Mouse (Mus musculus) thymus, postnatal 0 days (tissue): ENCODE data around the gene Gm6096. TPM values are rescaled to one million over a fixed set of nuclear protein-coding genes. Genes with fewer than 3 reads are reported as not detected.
A peak's percentile ranks its signal among the peaks of the same experiment; 100 is the strongest.
"Not testable (repeated sequence)": the region's sequence is repeated elsewhere in the genome, so short reads cannot be mapped to it uniquely, and the experiment has no call there.

Experiments
- DNase-seq: peaks from one replicate; pipeline ENCODE4 v3.0.0-alpha.2; 2015; ENCODE audit warnings: low spot score
- polyA plus RNA-seq: library from polyadenylated mRNA; unstranded; fragments of >200 nt; fragmentation: Nextera tagmentation; extraction: Ambion mirVana; gene quantifications from 2 replicates; pipeline ENCODE4 v1.2.1, GENCODE M21; 2015

The Gm6096 gene
- polyA plus RNA-seq = not detected in 2 replicates

DNA sequence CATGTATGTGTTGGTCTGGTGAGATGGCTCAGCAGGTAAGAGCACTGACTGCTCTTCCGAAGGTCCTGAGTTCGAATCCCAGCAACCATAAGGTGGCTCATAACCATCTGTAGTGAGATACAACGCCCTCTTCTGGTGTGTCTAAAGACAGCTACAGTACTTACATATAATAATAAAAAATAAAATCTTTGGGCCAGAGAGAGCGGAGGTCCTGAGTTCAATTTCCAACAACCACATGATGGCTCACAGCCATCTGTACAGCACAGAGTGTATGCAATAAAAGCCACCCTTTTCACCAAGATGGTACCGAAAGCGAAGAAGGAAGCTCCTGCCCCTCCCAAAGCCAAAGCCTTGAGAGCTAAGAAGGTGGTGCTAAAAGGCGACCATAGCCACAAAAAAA is at the start of gene Gm6096:
Gene Gm6096 (plus strand): TSS at position 301 of the 400 bp plus-strand sequence.
- DNase-seq = no peak

- not testable (repeated sequence) for DNase-seq
Measured at GRCm38 (mm10) chr7:34202147-34202546, 48.7 kb upstream of the Gm6096 start.

GRCm38 (mm10) chr7:34206331-34206730 is 44.5 kb upstream of the Gm6096 start:
- DNase-seq = no peak

DNA sequence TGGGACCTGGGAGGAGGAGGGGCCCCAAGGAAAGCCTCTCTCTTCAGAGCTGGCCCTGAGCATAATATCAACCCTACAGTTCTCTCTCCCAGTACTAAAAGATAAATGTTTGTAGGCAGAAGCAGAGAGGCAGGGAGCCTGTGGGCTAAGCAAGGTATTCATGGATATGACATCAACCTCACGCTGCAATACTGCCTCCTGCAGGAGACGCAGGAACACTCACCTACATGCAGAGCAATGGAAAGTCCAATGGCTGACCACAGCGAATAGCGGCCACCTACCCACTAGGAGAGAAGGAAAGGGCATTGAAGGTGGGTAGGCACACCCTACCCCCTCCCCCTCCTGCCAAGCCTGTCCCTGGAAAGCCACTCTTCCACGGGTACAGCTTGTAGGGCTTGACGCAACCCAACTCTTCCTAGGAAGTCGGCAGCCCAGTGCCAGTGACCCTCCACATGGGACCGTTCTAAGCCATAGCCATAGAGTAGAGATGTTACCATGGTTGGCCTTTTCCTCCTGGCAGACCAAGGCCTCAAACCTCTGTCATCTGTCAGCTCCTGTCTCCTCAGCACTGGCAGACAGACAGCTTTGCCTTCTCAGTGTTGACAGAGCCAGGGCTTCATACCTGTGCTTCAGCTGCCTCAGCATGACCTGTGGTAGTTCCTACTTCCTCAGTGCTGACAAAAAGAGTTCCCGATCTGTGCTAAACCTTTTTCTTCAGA is 42.7 kb upstream of the Gm6096 start:
- no peak for DNase-seq

- DNase-seq = no peak
Measured at GRCm38 (mm10) chr7:34213281-34213680, 37.6 kb upstream of the Gm6096 start.

GRCm38 (mm10) chr7:34214644-34215043 is 36.2 kb upstream of the Gm6096 start:
- DNase-seq = no peak

DNA sequence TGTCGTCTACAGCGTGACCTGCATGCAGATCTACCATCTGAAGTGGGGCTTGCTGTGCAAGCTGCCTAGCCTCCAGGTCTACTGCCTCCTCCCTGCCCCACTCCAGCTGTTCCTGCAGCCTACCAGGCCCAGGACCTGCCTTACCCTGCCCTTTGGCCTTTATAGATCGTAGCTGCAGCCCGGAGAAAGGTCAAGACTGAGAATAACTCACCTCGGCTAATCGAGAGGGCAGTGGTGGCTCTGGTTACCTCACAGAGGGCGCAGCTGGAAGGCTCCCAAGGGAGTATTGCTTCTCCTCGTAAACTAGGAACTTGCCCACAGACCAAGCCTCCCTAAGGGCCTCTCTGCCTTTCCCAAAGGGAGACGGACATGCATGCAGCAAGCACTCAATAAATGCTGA is 35.4 kb upstream of the Gm6096 start:
- DNase-seq = no peak

GRCm38 (mm10) chr7:34216474-34216873 is 34.4 kb upstream of the Gm6096 start:
- DNase-seq = no peak

DNA sequence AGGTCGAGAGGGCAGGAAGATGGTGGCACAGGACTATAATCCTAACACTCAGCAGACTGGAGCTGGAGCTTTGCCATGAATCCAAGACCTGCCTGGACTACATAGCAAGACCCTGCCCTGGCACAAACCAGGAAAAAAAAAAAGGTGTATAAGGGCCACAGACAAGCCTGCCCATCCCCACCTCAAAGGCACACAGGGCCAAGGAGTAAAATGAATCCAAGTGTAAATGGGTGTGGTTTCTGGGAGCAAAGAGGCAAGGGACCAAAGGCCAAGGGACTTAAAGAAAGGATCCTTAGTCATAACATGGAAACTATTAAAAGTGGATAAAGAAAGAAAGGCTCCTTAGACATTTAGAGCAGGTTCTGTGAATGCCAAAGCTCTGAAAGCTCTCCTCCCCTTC is 32.3 kb upstream of the Gm6096 start:
- no peak for DNase-seq

DNA sequence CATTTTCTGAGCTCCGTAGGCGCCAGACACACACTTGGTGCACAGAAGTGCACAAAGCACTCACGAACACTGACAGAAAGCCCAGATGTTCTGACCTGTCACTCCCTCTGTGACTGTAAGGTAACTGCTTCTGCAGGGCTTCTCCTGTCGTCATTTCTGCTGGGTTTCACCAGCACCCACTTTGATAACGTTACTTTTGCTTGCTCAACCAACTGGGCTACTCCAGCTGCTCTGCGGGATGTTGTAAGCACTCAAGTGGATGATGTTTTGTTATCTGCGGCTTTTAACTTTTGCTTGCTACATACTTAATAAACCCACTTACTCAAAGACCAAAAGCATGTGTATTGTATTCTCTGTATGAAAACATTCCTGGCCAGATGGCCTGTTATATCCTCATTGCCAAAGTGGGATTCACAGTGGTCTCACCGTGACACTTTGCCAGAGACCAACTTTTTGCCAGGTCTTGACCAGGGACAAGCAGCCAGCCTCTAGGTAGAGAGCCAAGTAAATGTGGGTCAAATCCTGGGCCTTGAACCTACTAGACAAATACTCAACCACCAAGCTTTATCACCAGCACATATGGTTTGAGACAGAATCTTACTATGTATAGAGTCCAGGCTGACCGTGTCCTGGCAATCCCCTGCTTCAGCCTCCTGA is 29.1 kb upstream of the Gm6096 start:
- DNase-seq = no peak

GRCm38 (mm10) chr7:34222340-34222739 is 28.5 kb upstream of the Gm6096 start:
- DNase-seq = no peak

GRCm38 (mm10) chr7:34224308-34224707 is 26.5 kb upstream of the Gm6096 start:
- no peak for DNase-seq

DNA sequence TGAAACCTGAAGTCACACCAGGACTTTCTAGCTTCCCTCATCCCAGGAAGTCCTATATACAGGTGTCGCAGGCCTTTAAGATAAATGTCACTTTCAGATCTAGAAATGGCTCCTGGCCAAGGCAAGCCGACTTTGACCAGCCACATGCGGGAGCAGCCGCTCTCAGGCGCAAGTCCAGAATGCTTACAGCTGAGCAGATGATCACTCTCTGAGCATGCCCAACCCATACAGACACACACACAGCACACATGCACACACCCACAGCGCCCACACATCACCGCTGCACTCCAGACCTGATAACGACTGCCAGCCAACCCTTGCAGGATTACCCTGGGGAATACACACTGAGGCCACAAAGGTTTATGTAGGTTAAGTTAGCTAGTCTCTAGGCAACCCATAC is 24.8 kb upstream of the Gm6096 start:
- DNase-seq = no peak

DNA sequence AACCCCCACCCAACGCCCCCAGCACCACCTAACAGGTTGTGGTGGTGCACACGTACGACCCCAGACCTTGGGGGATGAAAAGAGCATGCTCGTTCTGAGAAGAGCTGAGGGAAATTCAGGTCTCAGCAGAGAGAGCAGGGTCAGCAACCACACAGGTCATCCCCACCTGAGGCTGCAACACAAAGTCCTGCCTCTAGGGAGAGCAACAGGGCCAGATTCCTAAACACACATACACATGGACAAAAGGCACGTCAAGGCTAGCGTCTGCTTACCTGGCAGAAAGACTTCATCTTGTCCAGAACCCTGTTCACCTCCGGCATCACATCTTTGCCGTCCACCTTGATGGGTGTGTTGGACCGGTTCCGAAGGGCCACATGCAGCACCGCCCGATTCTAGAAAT is 24.0 kb upstream of the Gm6096 start:
- no peak for DNase-seq

- peak; percentile 14 for DNase-seq
Measured at GRCm38 (mm10) chr7:34228641-34229040, 22.2 kb upstream of the Gm6096 start.

GRCm38 (mm10) chr7:34229153-34229552 is 21.7 kb upstream of the Gm6096 start:
- no peak for DNase-seq

GRCm38 (mm10) chr7:34229691-34230111 is 21.1 kb upstream of the Gm6096 start:
- peak; percentile 11 for DNase-seq

- peak; percentile 89 for DNase-seq
Measured at GRCm38 (mm10) chr7:34230116-34230515, 20.7 kb upstream of the Gm6096 start, which contains the start of gene Gpi1. Gene Gpi1, minus strand, starts transcription at chr7:34230336.

GRCm38 (mm10) chr7:34232785-34233725 is 17.8 kb upstream of the Gm6096 start:
- no peak for DNase-seq

DNA sequence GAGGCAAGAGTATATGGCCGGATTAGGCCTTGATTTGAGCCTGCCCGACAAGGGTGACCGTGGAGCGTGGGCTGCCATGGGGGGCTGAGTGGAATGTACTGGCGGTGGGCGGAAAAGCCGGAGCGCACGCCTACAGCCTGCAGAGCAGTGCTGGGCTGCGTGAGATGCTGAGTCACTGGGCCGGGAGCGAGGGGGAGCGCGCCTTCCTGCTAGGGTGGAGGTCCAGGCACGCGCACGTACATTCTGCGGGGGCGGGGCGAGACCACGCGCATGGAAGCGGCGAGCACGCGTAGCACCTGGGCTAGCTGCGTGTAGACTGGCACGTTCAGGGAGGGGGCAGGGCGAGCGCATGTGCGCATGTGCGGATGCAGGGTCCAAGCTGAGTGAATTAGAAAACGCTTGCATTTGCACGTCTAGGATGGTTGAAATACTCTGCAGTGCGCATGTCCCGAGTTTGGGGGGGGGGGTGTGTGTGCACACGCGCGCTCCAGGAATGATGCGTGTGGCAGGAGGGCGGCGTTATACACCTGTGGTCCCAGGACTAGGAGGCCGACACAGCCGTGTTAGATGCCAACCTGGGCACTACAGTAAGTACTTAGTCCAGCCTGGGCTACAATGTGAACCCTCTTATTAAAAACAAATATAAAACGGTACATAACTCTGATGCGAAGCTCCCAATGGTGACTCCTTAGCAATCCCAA is 16.8 kb upstream of the Gm6096 start:
- peak; percentile 99 for DNase-seq
